Mouse (Mus musculus): Measurements from ENCODE around the gene Fam111a. TPM values are rescaled to one million over a fixed set of nuclear protein-coding genes. Genes with fewer than 3 reads are reported as not detected.

Fam111a gene
- polyA plus RNA-seq, 1 experiment: not detected

DNA sequence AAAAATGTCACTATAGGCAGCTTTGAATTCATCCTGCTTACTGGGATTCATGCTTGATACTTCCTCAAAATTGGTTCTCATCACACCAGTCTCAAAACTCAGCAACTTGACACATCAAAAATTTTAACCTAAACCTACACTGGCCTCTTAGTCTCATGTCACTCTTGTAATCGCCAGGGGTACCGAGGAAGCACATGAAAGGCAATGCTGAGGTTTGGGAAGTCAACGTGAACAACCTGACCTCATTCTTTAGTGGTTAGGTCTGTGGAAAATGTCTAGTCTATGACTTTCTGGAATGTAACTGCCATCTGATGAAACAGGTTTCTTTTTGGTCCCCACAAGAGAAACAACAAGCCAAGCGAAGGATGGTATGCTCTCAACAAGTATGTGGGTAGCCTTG is 89.4 kb downstream of the Fam111a start:
- no peak overlapping the region for H3K4me3 ChIP-seq (ENCODE audit: insufficient read depth, low read depth, low read length)
- TF ChIP-seq CTCF (IDR thresholded peaks at IDR 0.05; ENCODE audit: insufficient read depth, low read depth, low read length) (no peak), POLR2A (IDR thresholded peaks at IDR 0.05; ENCODE audit: insufficient read depth, low read depth, low read length) (no peak)
- whole genome bisulfite sequencing: 86% methylated on average over 4 of the region's 4 CpGs
- H3K4me1 ChIP-seq (ENCODE audit: control insufficient read depth, insufficient read depth, low read length): no peaks in the 10 kb centered on the region
- no peak overlapping the region for H3K27ac ChIP-seq (ENCODE audit: insufficient read depth, low read depth, low read length)

DNA sequence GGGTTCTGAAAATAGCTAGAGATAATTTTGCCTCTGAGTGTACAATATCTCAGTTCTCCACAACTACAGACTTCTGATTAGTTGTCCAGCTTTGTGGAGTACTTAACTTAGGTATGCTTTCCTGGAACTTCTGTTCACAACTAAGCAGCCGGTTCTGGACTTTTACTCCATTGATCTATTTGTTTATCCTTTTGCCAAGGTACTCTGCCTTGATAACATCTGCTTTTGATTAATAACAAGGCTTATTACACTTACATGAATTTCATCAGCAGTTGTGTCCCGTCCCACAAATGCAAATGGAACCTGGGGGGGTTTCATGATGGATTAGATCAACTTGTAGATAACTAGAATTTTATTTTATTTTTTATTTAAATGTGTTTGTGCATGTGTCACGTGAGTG is 91.3 kb downstream of the Fam111a start:
- TF ChIP-seq POLR2A (IDR thresholded peaks at IDR 0.05; ENCODE audit: insufficient read depth, low read depth, low read length): no peak
- TF ChIP-seq CTCF (IDR thresholded peaks at IDR 0.05; ENCODE audit: insufficient read depth, low read depth, low read length): no peak
- 74% methylated on average over 3 of the region's 3 CpGs for WGBS
- H3K4me3 ChIP-seq (ENCODE audit: insufficient read depth, low read depth, low read length): no peak overlapping the region
- no peaks in the 10 kb centered on the region for H3K4me1 ChIP-seq (ENCODE audit: control insufficient read depth, insufficient read depth, low read length)
- H3K27ac ChIP-seq (ENCODE audit: insufficient read depth, low read depth, low read length): no peak overlapping the region

DNA sequence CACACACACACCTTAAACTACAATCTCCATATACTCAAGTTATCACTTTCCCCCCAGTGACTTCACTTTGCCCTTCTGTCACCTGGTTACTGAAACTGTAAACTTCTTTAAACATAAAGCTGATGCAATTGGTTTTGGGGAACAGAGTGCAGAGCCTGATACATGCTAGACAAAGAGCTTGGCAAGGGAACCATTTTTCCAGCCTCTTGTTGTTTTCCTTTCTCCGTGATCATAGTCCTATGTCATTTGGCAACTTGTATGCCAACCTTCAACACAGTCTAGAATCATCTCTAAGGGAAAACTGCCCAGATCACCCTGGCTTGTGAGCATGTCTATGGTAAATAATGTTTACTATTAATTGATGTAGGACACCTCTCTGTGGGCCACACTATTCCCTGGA is 92.5 kb downstream of the Fam111a start:
- H3K27ac ChIP-seq (ENCODE audit: insufficient read depth, low read depth, low read length): no peak overlapping the region
- 59% methylated on average over 1 of the region's 1 CpGs for WGBS
- no peak overlapping the region for H3K4me3 ChIP-seq (ENCODE audit: insufficient read depth, low read depth, low read length)
- TF ChIP-seq CTCF (IDR thresholded peaks at IDR 0.05; ENCODE audit: insufficient read depth, low read depth, low read length) (no peak), POLR2A (IDR thresholded peaks at IDR 0.05; ENCODE audit: insufficient read depth, low read depth, low read length) (no peak)
- no peaks in the 10 kb centered on the region for H3K4me1 ChIP-seq (ENCODE audit: control insufficient read depth, insufficient read depth, low read length)

Other genes starting within 250 kb of the Fam111a start
- not detected in 2 replicates for gene Olfr1436, start 246.6 kb upstream of the Fam111a start, polyA plus RNA-seq (2012; ENCODE audit: insufficient read depth, insufficient read length, low replicate concordance, missing spikeins)
- gene Olfr1437, start 220.6 kb upstream of the Fam111a start, polyA plus RNA-seq (2012; ENCODE audit: insufficient read depth, insufficient read length, low replicate concordance, missing spikeins): not detected in 2 replicates
- gene Olfr1438-ps1, start 209.8 kb upstream of the Fam111a start, polyA plus RNA-seq (2012; ENCODE audit: insufficient read depth, insufficient read length, low replicate concordance, missing spikeins): not detected in 2 replicates
- not detected in 2 replicates for gene Olfr1440, start 158.5 kb upstream of the Fam111a start, polyA plus RNA-seq (2012; ENCODE audit: insufficient read depth, insufficient read length, low replicate concordance, missing spikeins)
- not detected in 2 replicates for gene Olfr1441, start 128.3 kb upstream of the Fam111a start, polyA plus RNA-seq (2012; ENCODE audit: insufficient read depth, insufficient read length, low replicate concordance, missing spikeins)
- not detected in 2 replicates for gene Pfpl, start 117.8 kb upstream of the Fam111a start, polyA plus RNA-seq (2012; ENCODE audit: insufficient read depth, insufficient read length, low replicate concordance, missing spikeins)
- not detected in 2 replicates for gene Mpeg1, start 85.0 kb upstream of the Fam111a start, polyA plus RNA-seq (2012; ENCODE audit: insufficient read depth, insufficient read length, low replicate concordance, missing spikeins)
- not detected in 2 replicates for gene Dtx4, start 44.3 kb upstream of the Fam111a start, polyA plus RNA-seq (2012; ENCODE audit: insufficient read depth, insufficient read length, low replicate concordance, missing spikeins)
- gene Gm4952, start 54.2 kb downstream of the Fam111a start, polyA plus RNA-seq (2012; ENCODE audit: insufficient read depth, insufficient read length, low replicate concordance, missing spikeins): not detected in 2 replicates
- not detected in 2 replicates for gene Glyat, start 87.6 kb downstream of the Fam111a start, polyA plus RNA-seq (2012; ENCODE audit: insufficient read depth, insufficient read length, low replicate concordance, missing spikeins)
- gene Olfr1442, start 124.7 kb downstream of the Fam111a start, polyA plus RNA-seq (2012; ENCODE audit: insufficient read depth, insufficient read length, low replicate concordance, missing spikeins): not detected in 2 replicates
- gene Olfr1443, start 132.4 kb downstream of the Fam111a start, polyA plus RNA-seq (2012; ENCODE audit: insufficient read depth, insufficient read length, low replicate concordance, missing spikeins): not detected in 2 replicates
- not detected in 2 replicates for gene Keg1, start 150.0 kb downstream of the Fam111a start, polyA plus RNA-seq (2012; ENCODE audit: insufficient read depth, insufficient read length, low replicate concordance, missing spikeins)
- gene Cntf, start 219.9 kb downstream of the Fam111a start, polyA plus RNA-seq (2012; ENCODE audit: insufficient read depth, insufficient read length, low replicate concordance, missing spikeins): not detected in 2 replicates

All from olfactory bulb, adult 2 months (tissue).